Mouse (Mus musculus): ENCODE measurements around the gene Tnni2.

Gene Tnni2

DNA sequence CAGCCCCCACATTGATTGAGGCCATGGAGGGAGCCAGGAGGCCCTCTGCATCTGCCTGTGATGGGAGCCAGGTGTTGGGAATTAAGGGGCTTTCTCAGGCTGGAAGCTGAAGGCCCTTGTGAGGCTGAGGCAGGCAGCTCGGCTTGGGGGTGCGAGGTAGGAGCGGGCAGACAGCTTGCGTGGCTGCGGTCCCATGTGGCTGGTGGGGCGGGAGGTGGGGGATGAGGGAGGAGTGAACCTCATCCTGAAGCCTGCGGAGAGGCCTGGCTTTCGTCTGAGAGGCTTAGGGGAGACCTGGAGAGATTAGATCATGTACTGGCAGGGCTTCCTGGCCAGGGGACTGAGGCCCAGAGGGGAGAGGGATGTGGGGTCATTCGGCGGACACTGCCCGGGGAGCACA lies 41.5 kb downstream of the Tnni2 start:
- no peak for DNase-seq (ENCODE audit: low read depth, low spot score)

DNA sequence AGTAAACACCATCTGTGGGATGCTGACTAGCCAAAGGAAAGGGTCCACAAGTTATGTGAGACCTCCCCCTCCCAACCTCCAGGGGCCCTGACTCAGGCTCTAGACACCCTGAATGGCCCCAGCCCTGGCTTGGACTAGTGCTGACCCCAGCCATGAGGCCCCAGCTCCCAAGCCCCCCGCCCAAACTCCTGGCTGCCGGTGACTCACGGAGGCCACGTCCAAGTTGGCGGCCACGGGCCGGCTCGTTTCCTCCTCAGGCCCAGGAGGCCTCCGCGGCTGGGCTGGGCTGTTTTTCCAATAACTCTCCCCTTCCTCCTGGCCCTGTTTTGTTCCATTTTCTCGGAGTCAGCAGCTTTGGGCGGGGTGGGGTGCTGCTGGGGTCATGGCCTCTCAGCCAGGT lies 43.2 kb downstream of the Tnni2 start:
- DNase-seq (ENCODE audit: low read depth, low spot score), result no peak

- no peak for DNase-seq (ENCODE audit: low read depth, low spot score)
Observed at GRCm38 (mm10) chr7:142486751-142487162, 45.1 kb downstream of the Tnni2 start.

DNA sequence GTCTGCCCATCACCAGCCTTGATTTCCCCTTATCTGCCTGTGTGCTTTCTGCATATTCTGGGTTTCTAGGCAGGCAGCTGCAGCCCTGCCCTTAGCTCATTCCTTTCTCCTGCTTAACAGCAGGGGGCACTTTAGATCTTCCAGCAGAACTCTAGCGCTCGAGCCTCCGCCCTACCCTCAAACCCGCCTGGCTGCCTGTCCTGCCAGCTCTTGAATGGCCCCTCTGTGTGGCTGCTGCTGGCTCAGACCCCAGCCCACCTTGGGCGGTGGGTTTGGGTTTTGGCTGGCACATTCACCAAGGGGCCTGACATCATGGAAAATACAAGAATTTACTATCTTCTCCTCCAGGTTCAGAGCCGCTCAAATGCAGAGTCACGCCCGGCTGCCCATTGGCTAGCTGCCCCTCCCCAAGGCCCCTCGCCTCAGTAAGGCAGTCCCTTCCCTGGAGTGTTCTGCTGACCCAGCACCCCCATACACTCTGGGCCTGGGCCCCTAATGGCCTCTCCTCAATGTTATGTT lies 45.8 kb downstream of the Tnni2 start:
- DNase-seq (ENCODE audit: low read depth, low spot score), result no peak

- DNase-seq (ENCODE audit: low read depth, low spot score), result no peak
Observed at GRCm38 (mm10) chr7:142488053-142488452, 46.4 kb downstream of the Tnni2 start.

GRCm38 (mm10) chr7:142493535-142493934 lies 51.9 kb downstream of the Tnni2 start:
- DNase-seq (ENCODE audit: low read depth, low spot score), result no peak

All from brain, embryonic 18.5 days (tissue).